Mouse (Mus musculus): ENCODE data around the gene Ube4b. TPM values are rescaled to one million over a fixed set of nuclear protein-coding genes. Genes with fewer than 3 reads are reported as not detected.

Ube4b gene
- polyA plus RNA-seq (2012; rRNA removed), result 86.7 and 98.8 TPM in 2 replicates

DNA sequence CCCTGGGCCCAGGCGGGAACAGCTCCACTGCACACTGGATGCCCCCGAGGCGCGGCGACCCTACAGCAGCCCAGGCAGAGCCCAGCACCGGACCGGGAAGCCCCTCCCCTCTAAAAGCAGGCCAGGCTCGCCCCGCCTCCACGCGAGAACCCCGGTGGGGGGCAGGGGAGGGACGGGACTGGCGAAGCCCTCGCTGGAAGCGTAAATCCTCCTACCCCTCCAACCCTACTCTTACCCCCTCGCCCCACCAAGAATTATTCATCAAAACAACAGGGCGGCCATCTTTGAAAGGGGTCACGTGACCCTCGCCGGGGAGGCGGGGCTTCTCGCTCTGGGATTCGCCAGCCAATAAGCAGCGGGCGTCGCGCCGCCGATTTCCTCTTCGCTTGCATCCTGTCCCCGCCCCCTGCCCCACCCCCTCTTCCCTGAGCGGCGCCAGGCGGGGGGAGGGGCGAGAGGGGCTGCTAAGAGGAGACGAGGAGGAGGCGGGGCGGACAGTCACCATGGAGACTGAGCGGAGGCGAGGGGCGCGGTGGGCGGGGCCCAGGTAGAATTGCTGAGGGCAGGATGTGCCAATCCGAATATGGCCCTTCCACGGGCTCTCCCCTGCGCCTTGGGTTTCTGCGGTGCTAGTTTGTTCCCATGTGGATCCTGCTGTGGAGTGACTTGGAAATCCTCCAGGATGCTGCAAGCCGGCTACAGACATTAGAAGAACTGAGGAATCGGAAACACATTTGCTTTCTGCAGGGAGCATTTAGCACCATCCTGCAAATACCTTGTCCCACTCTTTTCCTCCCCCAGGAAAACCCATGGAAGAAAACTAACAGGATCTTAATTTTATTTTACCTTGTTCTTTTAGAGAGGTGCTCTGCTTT is at the start of gene Ube4b:
Ube4b (minus strand) TSS at position 425 of the 875 bp plus-strand sequence.

DNA sequence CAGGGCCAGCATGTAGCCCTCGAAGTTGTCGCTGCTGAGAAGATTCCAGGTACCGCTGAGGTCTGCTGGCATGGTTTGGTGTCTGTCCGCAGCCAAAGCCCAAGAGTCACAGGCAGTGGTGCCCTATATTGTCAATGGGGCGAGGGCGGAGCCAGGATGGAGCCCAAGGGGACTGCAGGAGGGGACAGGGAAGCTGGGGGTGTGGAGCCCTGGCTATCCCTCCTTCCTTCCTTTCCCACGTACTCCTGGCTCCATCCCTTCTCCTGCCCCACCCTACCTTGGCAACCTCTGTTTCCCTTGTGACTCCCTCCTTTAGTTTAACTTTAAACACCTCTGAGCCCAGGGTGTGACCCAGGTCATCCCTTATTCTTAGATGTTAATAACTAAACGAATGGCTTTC is 28.3 kb upstream of the Ube4b start, which contains the start of gene Rbp7:
Rbp7 (minus strand) TSS at position 100 of the 400 bp plus-strand sequence.

DNA sequence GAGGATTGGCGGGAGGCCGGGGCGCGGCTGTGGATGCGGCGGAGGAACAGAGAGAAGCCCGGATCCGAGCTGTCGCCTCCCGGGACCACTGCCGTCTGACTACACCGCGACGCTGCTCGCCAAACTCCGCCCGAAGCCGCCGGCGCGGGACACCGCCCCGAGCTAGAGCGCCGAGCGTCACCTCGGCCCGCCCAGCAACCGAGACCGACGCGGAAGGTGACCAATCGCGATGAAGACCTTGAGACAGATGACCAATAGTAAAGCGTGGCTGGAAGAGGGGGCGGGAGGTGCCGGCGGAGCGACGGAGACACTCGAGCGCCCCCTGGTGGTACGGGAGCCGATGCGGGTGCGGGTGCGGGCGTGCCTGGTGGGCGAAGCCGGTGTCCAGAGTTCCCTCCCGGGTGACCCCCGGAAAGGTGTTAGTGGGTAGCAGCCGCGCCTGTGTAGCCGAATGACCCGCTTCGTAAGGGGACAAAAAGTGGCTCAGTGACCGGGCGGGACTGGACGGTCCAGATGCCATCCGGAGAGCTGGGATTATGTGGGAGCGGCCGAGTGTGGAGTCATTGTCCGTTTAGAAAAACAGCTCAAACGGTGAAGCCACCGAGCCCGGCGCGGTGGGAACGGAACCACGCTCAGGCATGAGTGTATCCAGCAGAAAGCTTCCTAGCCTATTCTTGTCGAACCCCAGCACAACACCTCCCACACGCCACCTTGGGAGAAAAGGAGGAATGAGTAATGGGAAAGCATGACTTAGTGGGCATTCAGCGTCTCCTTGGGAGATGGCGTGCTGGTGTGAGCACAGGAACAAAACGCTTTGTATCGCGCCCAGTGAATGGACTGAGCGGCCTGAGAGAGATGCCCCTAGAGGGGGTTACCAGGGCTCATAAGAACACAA is 118.7 kb downstream of the Ube4b start, which contains the start of gene Kif1b:
Kif1b (minus strand) TSS at position 98 of the 895 bp plus-strand sequence.

Other genes with a start within 250 kb of the Ube4b start
- 147 TPM in 2 replicates for gene Kif1b, start 119.1 kb downstream of the Ube4b start, polyA plus RNA-seq (2012; rRNA removed)
- gene Rbp7, start 28.2 kb upstream of the Ube4b start, polyA plus RNA-seq (2012; rRNA removed), result 0.14 and 0.19 TPM in 2 replicates
- gene Tmem274, start 50.6 kb upstream of the Ube4b start, polyA plus RNA-seq (2012; rRNA removed), result not detected in 2 replicates
- gene Nmnat1, start 58.5 kb upstream of the Ube4b start, polyA plus RNA-seq (2012; rRNA removed), result 8.5 and 9.8 TPM in 2 replicates
- 32.6 and 34.3 TPM in 2 replicates for gene Lzic, start 58.5 kb upstream of the Ube4b start, polyA plus RNA-seq (2012; rRNA removed)
- 49.6 and 54.3 TPM in 2 replicates for gene Ctnnbip1, start 91.5 kb upstream of the Ube4b start, polyA plus RNA-seq (2012; rRNA removed)
- 90.7 and 108 TPM in 2 replicates for gene Clstn1, start 159.7 kb upstream of the Ube4b start, polyA plus RNA-seq (2012; rRNA removed)

Measured in central nervous system, embryonic 14 days (tissue).